ENCODE assay signal across 18 mouse cellular contexts in genomic region chr10:89695194-89695911, GRCm38 (mm10). TPM values are rescaled to one million over a fixed set of nuclear protein-coding genes. Genes with fewer than 3 reads are reported as not detected.
DNase-seq lines count a peak whose midpoint lies in the region; ATAC-seq and TF ChIP-seq lines count a peak whose summit lies in the region.
"Had no signal": no experiment of that assay in that cellular context is flagged by ENCODE, and none has a peak within 500 bp of the region (broad histone marks: within the 10 kb centered on the region; RNA-seq: fewer than 3 reads in every experiment).

No protein-coding gene starts in this region.

- no peak for ATAC-seq in heart, postnatal 0 days (ENCODE audit: insufficient read depth, low read depth)
- ATAC-seq in granulocyte monocyte progenitor cell, adult 5-6 weeks (replicated peaks; ENCODE audit: poor library complexity, severe bottlenecking), result peak; percentile 83
- no peak for ATAC-seq in forebrain, embryonic 16.5 days
- ATAC-seq: lung, postnatal 0 days had no signal

- no peaks in the 10 kb centered on the region for H3K4me1 ChIP-seq in heart, postnatal 0 days (ENCODE audit: control insufficient read depth, insufficient read depth)
- peaks cover 7 to 9% of the 10 kb centered on the region in 2 experiments for H3K4me1 ChIP-seq in MEL (ENCODE audit: control insufficient read depth in 1 of 2, insufficient read depth in 2 of 2, low read length in 2 of 2)
- H3K4me1 ChIP-seq in megakaryocyte, embryonic 14.5 days, result peaks cover 51% of the 10 kb centered on the region
- H3K4me1 ChIP-seq in forebrain, embryonic 16.5 days (replicated peaks; ENCODE audit: control insufficient read depth, insufficient read depth, low read length), result no peaks in the 10 kb centered on the region
- H3K4me1 ChIP-seq: embryonic facial prominence, embryonic 15.5 days; forebrain, embryonic 12.5 days; midbrain, embryonic 10.5 days; neural tube, embryonic 13.5 days had no signal

- H3K27ac ChIP-seq in heart, postnatal 0 days (ENCODE audit: low read depth), result no peak overlapping the region
- peak overlapping the region; percentile 92 for H3K27ac ChIP-seq in MEL (ENCODE audit: control insufficient read depth, low read depth, low read length)
- no peak overlapping the region for H3K27ac ChIP-seq in forebrain, embryonic 16.5 days (ENCODE audit: low read length)
- H3K27ac ChIP-seq: embryonic facial prominence, embryonic 15.5 days; forebrain, embryonic 12.5 days; midbrain, embryonic 10.5 days; neural tube, embryonic 13.5 days had no signal

- no peak overlapping the region for H3K4me3 ChIP-seq in heart, postnatal 0 days (ENCODE audit: low read depth, low read length)
- peak overlapping the region; percentile 66 to 94 for H3K4me3 ChIP-seq in MEL (ENCODE audit: control insufficient read depth in 1 of 2, insufficient read depth in 1 of 2, low read depth in 2 of 2, low read length in 2 of 2)
- peak overlapping the region; percentile 87 for H3K4me3 ChIP-seq in megakaryocyte, embryonic 14.5 days (replicated peaks)
- no peak overlapping the region for H3K4me3 ChIP-seq in forebrain, embryonic 16.5 days (replicated peaks; ENCODE audit: low read length)
- H3K4me3 ChIP-seq: embryonic facial prominence, embryonic 15.5 days; forebrain, embryonic 12.5 days; midbrain, embryonic 10.5 days; neural tube, embryonic 13.5 days had no signal

- no peaks in the 10 kb centered on the region for H3K27me3 ChIP-seq in heart, postnatal 0 days (ENCODE audit: control insufficient read depth, insufficient read depth, low read length)
- no peaks in the 10 kb centered on the region for H3K27me3 ChIP-seq in MEL (ENCODE audit: control insufficient read depth in 1 of 2, insufficient read depth in 2 of 2, low read length in 2 of 2)
- no peaks in the 10 kb centered on the region for H3K27me3 ChIP-seq in megakaryocyte, embryonic 14.5 days (replicated peaks)
- no peaks in the 10 kb centered on the region for H3K27me3 ChIP-seq in forebrain, embryonic 16.5 days (replicated peaks; ENCODE audit: control insufficient read depth, insufficient read depth, low read length)
- H3K27me3 ChIP-seq: embryonic facial prominence, embryonic 15.5 days; forebrain, embryonic 12.5 days; neural tube, embryonic 13.5 days had no signal

- DNase-seq in heart, postnatal 0 days (ENCODE audit: low spot score), result no peak
- no peak for DNase-seq in heart, postnatal 10 days
- peak; percentile 94 for DNase-seq in MEL (ENCODE audit: low read depth, low spot score)
- no peak for DNase-seq in gastrocnemius, postnatal 25 days
- DNase-seq: adrenal gland, adult 2 months; cerebellum, adult 9-11 months; embryo, embryonic 11 days; gastrocnemius, postnatal 36 days; kidney, adult 9 months; right cerebral cortex, postnatal 25 days had no signal

- no peaks in the 10 kb centered on the region for H3K36me3 ChIP-seq in heart, postnatal 0 days (replicated peaks; ENCODE audit: control insufficient read depth, insufficient read depth, low read length)
- peaks cover 0 to 16% of the 10 kb centered on the region in 2 experiments; a peak in 2 of 4 replicates for H3K36me3 ChIP-seq in MEL (ENCODE audit: control insufficient read depth in 1 of 2, insufficient read depth in 2 of 2, low read length in 2 of 2)
- H3K36me3 ChIP-seq in megakaryocyte, embryonic 14.5 days (replicated peaks; ENCODE audit: low read length), result peaks cover 27% of the 10 kb centered on the region
- no peaks in the 10 kb centered on the region for H3K36me3 ChIP-seq in forebrain, embryonic 16.5 days (ENCODE audit: control insufficient read depth, insufficient read depth)
- H3K36me3 ChIP-seq: embryonic facial prominence, embryonic 15.5 days; forebrain, embryonic 12.5 days; midbrain, embryonic 10.5 days; neural tube, embryonic 13.5 days had no signal

- intact Hi-C loops in heart, postnatal 10 days (cut with DNase I), result no loop called here

- no peak for TF ChIP-seq RAD21 in MEL (IDR thresholded peaks at IDR 0.05; ENCODE audit: low read depth, low read length)

- H3K4me2 ChIP-seq in heart, postnatal 0 days (ENCODE audit: low read depth, low read length), result peak overlapping the region; percentile 15
- no peak overlapping the region for H3K4me2 ChIP-seq in forebrain, embryonic 16.5 days (ENCODE audit: low read length)
- H3K4me2 ChIP-seq: embryonic facial prominence, embryonic 15.5 days; forebrain, embryonic 12.5 days; neural tube, embryonic 13.5 days had no signal

- H3K9ac ChIP-seq in heart, postnatal 0 days (replicated peaks; ENCODE audit: low read depth, low read length), result no peak overlapping the region
- peak overlapping the region; percentile 84 for H3K9ac ChIP-seq in MEL (ENCODE audit: control insufficient read depth, low read depth, low read length, poor library complexity, severe bottlenecking)
- H3K9ac ChIP-seq in forebrain, embryonic 16.5 days (replicated peaks; ENCODE audit: low read depth, low read length), result no peak overlapping the region
- H3K9ac ChIP-seq: embryonic facial prominence, embryonic 15.5 days; forebrain, embryonic 12.5 days; neural tube, embryonic 13.5 days had no signal

- peak in 1 of 2 experiments; percentile 82; a peak in 2 of 4 replicates for TF ChIP-seq POLR2A in MEL (IDR thresholded peaks at IDR 0.05; ENCODE audit: control insufficient read depth in 1 of 2, insufficient read depth in 1 of 2, low read depth in 1 of 2, low read length in 2 of 2, poor library complexity in 1 of 2)

- no peaks in the 10 kb centered on the region for H3K79me2 ChIP-seq in MEL (ENCODE audit: control insufficient read depth, insufficient read depth, low read length, poor library complexity)

- H3K9me3 ChIP-seq in heart, postnatal 0 days (replicated peaks; ENCODE audit: control insufficient read depth, low read length), result no peaks in the 10 kb centered on the region
- H3K9me3 ChIP-seq in MEL (replicated peaks; ENCODE audit: insufficient read depth, low read length), result no peaks in the 10 kb centered on the region
- peaks cover 9% of the 10 kb centered on the region; the same call in 1 of the 2 replicates for H3K9me3 ChIP-seq in megakaryocyte, embryonic 14.5 days
- H3K9me3 ChIP-seq in forebrain, embryonic 16.5 days (ENCODE audit: control insufficient read depth, low read length), result no peaks in the 10 kb centered on the region
- H3K9me3 ChIP-seq: embryonic facial prominence, embryonic 15.5 days; forebrain, embryonic 12.5 days; midbrain, embryonic 10.5 days; neural tube, embryonic 13.5 days had no signal

- no peak for TF ChIP-seq CTCF in heart, postnatal 0 days (IDR thresholded peaks at IDR 0.05; ENCODE audit: low read depth)
- no peak for TF ChIP-seq CTCF in MEL (IDR thresholded peaks at IDR 0.05 in 2 of 3, conservative IDR thresholded peaks at IDR 0.05 in 1 of 3; ENCODE audit: control insufficient read depth in 1 of 3, insufficient read depth in 1 of 3, low read depth in 2 of 3, low read length in 3 of 3, poor library complexity in 1 of 3, severe bottlenecking in 1 of 3)

- no peak for TF ChIP-seq EP300 in heart, postnatal 0 days (IDR thresholded peaks at IDR 0.05; ENCODE audit: low read depth)
- peak; percentile 57 to 67; a peak in 2 of 4 replicates for TF ChIP-seq EP300 in MEL (IDR thresholded peaks at IDR 0.05; ENCODE audit: low read depth in 1 of 2, low read length in 2 of 2)

- WGBS in heart, postnatal 0 days, result 64% methylated on average over 20 of the region's 20 CpGs
- WGBS in forebrain, embryonic 16.5 days, result 80% methylated on average over 20 of the region's 20 CpGs

RNA-seq across cellular contexts. Expression of gene Scyl2, which starts 9.3 kb away (rescaled TPM):
- total RNA-seq in heart, postnatal 0 days (2014; rRNA removed; ENCODE audit: low replicate concordance), result 31.1 and 43.0 TPM in 2 replicates
- polyA plus RNA-seq in heart, postnatal 0 days (2015; fragmentation: Nextera tagmentation; extraction: Ambion mirVana), result 3.1 and 3.7 TPM in 2 replicates
- 10 to 100 TPM; 21.9 to 23.1 TPM for total RNA-seq in heart, postnatal 10 days (2021)
- total RNA-seq in MEL (2012; rRNA removed), result 19.8 and 21.8 TPM in 2 replicates
- 10 to 100 TPM in 1 of 2 experiments, not detected in 1; 27.9 TPM for polyA plus RNA-seq in MEL (2012; ENCODE audit: insufficient read depth in 1 of 2, insufficient read length in 2 of 2, low read depth in 1 of 2, low replicate concordance in 2 of 2, missing spikeins in 1 of 2)
- 19.8 and 28.0 TPM in 2 replicates for total RNA-seq in granulocyte monocyte progenitor cell, adult 5-6 weeks (2014; fragmentation: Nextera tagmentation)
- total RNA-seq in granulocyte monocyte progenitor cell, adult 5-6 weeks (2017), result 23.7 and 27.2 TPM in 2 replicates
- 6.3 and 10.0 TPM in 2 replicates for polyA plus RNA-seq in megakaryocyte, embryonic 14.5 days (2012; ENCODE audit: insufficient read depth, low replicate concordance)
- polyA plus RNA-seq in forebrain, embryonic 16.5 days (2015; fragmentation: Nextera tagmentation; extraction: Ambion mirVana), result 9.5 and 9.8 TPM in 2 replicates
- total RNA-seq in gastrocnemius, postnatal 25 days (2021), result 10 to 100 TPM; 11.5 to 12.0 TPM

RNA-seq across cellular contexts. Expression of gene Actr6, which starts 36.7 kb away (rescaled TPM):
- 3.4 and 4.5 TPM in 2 replicates for total RNA-seq in heart, postnatal 0 days (2014; rRNA removed; ENCODE audit: low replicate concordance)
- 21.9 and 24.2 TPM in 2 replicates for polyA plus RNA-seq in heart, postnatal 0 days (2015; fragmentation: Nextera tagmentation; extraction: Ambion mirVana)
- total RNA-seq in heart, postnatal 10 days (2021), result 10 to 100 TPM; 11.6 to 11.7 TPM
- 14.4 and 14.6 TPM in 2 replicates for total RNA-seq in MEL (2012; rRNA removed)
- 100 to 1,000 TPM in 1 of 2 experiments, 10 to 100 TPM in 1; 15.3 to 414 TPM for polyA plus RNA-seq in MEL (2012; ENCODE audit: insufficient read depth in 1 of 2, insufficient read length in 2 of 2, low read depth in 1 of 2, low replicate concordance in 2 of 2, missing spikeins in 1 of 2)
- 17.4 and 24.6 TPM in 2 replicates for total RNA-seq in granulocyte monocyte progenitor cell, adult 5-6 weeks (2014; fragmentation: Nextera tagmentation)
- 26.8 and 30.5 TPM in 2 replicates for total RNA-seq in granulocyte monocyte progenitor cell, adult 5-6 weeks (2017)
- polyA plus RNA-seq in megakaryocyte, embryonic 14.5 days (2012; ENCODE audit: insufficient read depth, low replicate concordance), result 1.5 TPM in 1 of 2 replicates, not detected in the other
- polyA plus RNA-seq in forebrain, embryonic 16.5 days (2015; fragmentation: Nextera tagmentation; extraction: Ambion mirVana), result 59.5 and 65.5 TPM in 2 replicates
- 1 to 10 TPM; 5.2 to 5.6 TPM for total RNA-seq in gastrocnemius, postnatal 25 days (2021)

RNA-seq across cellular contexts. Expression of gene Uhrf1bp1l, which starts 49.4 kb away (rescaled TPM):
- 21.6 and 24.9 TPM in 2 replicates for total RNA-seq in heart, postnatal 0 days (2014; rRNA removed; ENCODE audit: low replicate concordance)
- polyA plus RNA-seq in heart, postnatal 0 days (2015; fragmentation: Nextera tagmentation; extraction: Ambion mirVana), result 11.2 and 13.7 TPM in 2 replicates
- total RNA-seq in heart, postnatal 10 days (2021), result 10 to 100 TPM; 23.1 to 36.8 TPM
- total RNA-seq in MEL (2012; rRNA removed), result 26.0 and 29.4 TPM in 2 replicates
- 10 to 100 TPM; 23.7 to 44.8 TPM for polyA plus RNA-seq in MEL (2012; ENCODE audit: insufficient read depth in 1 of 2, insufficient read length in 2 of 2, low read depth in 1 of 2, low replicate concordance in 2 of 2, missing spikeins in 1 of 2)
- total RNA-seq in granulocyte monocyte progenitor cell, adult 5-6 weeks (2014; fragmentation: Nextera tagmentation), result 46.9 and 65.2 TPM in 2 replicates
- 40.3 and 44.9 TPM in 2 replicates for total RNA-seq in granulocyte monocyte progenitor cell, adult 5-6 weeks (2017)
- 4.0 and 12.3 TPM in 2 replicates for polyA plus RNA-seq in megakaryocyte, embryonic 14.5 days (2012; ENCODE audit: insufficient read depth, low replicate concordance)
- polyA plus RNA-seq in forebrain, embryonic 16.5 days (2015; fragmentation: Nextera tagmentation; extraction: Ambion mirVana), result 28.8 and 31.2 TPM in 2 replicates
- 10 to 100 TPM; 15.2 to 15.3 TPM for total RNA-seq in gastrocnemius, postnatal 25 days (2021)

Comparison
In these comparisons a context has a peak if more than half of its experiments do, and no peak if none do; other contexts are left out.
1. H3K4me3 ChIP-seq: peak in MEL (2 of 2) and megakaryocyte, embryonic 14.5 days (single experiment); none in heart, postnatal 0 days (single experiment) and forebrain, embryonic 16.5 days (single experiment).